Mouse (Mus musculus): ENCODE data around the gene Pkd1l3.
A peak's percentile ranks its signal among the peaks of the same experiment; 100 is the strongest.

Gene Pkd1l3

GRCm38 (mm10) chr8:109628638-109629037 lies 14.3 kb downstream of the Pkd1l3 start:
- DNase-seq (ENCODE audit: extremely low spot score, low read depth, low spot score) = no peak

- no peak for DNase-seq (ENCODE audit: extremely low spot score, low read depth, low spot score)
Observed at GRCm38 (mm10) chr8:109632498-109632897, 18.2 kb downstream of the Pkd1l3 start.

GRCm38 (mm10) chr8:109635146-109635545 lies 20.8 kb downstream of the Pkd1l3 start:
- DNase-seq (ENCODE audit: extremely low spot score, low read depth, low spot score) = no peak

GRCm38 (mm10) chr8:109638851-109639250 lies 24.5 kb downstream of the Pkd1l3 start:
- DNase-seq (ENCODE audit: extremely low spot score, low read depth, low spot score) = no peak

GRCm38 (mm10) chr8:109640410-109640809 lies 26.1 kb downstream of the Pkd1l3 start:
- DNase-seq (ENCODE audit: extremely low spot score, low read depth, low spot score) = no peak

- DNase-seq (ENCODE audit: extremely low spot score, low read depth, low spot score) = no peak
Observed at GRCm38 (mm10) chr8:109641236-109641635, 26.9 kb downstream of the Pkd1l3 start.

- no peak for DNase-seq (ENCODE audit: extremely low spot score, low read depth, low spot score)
Observed at GRCm38 (mm10) chr8:109647331-109647730, 33.0 kb downstream of the Pkd1l3 start.

GRCm38 (mm10) chr8:109648469-109648868 lies 34.2 kb downstream of the Pkd1l3 start:
- DNase-seq (ENCODE audit: extremely low spot score, low read depth, low spot score) = no peak

GRCm38 (mm10) chr8:109650801-109651200 lies 36.5 kb downstream of the Pkd1l3 start:
- DNase-seq (ENCODE audit: extremely low spot score, low read depth, low spot score) = no peak

- DNase-seq (ENCODE audit: extremely low spot score, low read depth, low spot score) = no peak
Observed at GRCm38 (mm10) chr8:109656860-109657259, 42.5 kb downstream of the Pkd1l3 start.

- DNase-seq (ENCODE audit: extremely low spot score, low read depth, low spot score) = no peak
Observed at GRCm38 (mm10) chr8:109662328-109662727, 48.0 kb downstream of the Pkd1l3 start.

GRCm38 (mm10) chr8:109666616-109667015 lies 52.3 kb downstream of the Pkd1l3 start:
- no peak for DNase-seq (ENCODE audit: extremely low spot score, low read depth, low spot score)

GRCm38 (mm10) chr8:109672656-109673055 lies 58.3 kb downstream of the Pkd1l3 start:
- DNase-seq (ENCODE audit: extremely low spot score, low read depth, low spot score) = no peak

GRCm38 (mm10) chr8:109673596-109673995 lies 59.3 kb downstream of the Pkd1l3 start:
- DNase-seq (ENCODE audit: extremely low spot score, low read depth, low spot score) = no peak

- DNase-seq (ENCODE audit: extremely low spot score, low read depth, low spot score) = no peak
Observed at GRCm38 (mm10) chr8:109675896-109676643, 61.8 kb downstream of the Pkd1l3 start.

GRCm38 (mm10) chr8:109681535-109681934 lies 67.2 kb downstream of the Pkd1l3 start:
- no peak for DNase-seq (ENCODE audit: extremely low spot score, low read depth, low spot score)

GRCm38 (mm10) chr8:109682120-109682519 lies 67.8 kb downstream of the Pkd1l3 start:
- DNase-seq (ENCODE audit: extremely low spot score, low read depth, low spot score) = no peak

- DNase-seq (ENCODE audit: extremely low spot score, low read depth, low spot score) = no peak
Observed at GRCm38 (mm10) chr8:109687248-109687647, 72.9 kb downstream of the Pkd1l3 start.

GRCm38 (mm10) chr8:109691769-109692168 lies 77.5 kb downstream of the Pkd1l3 start:
- DNase-seq (ENCODE audit: extremely low spot score, low read depth, low spot score) = no peak

GRCm38 (mm10) chr8:109692443-109693145 lies 78.3 kb downstream of the Pkd1l3 start:
- no peak for DNase-seq (ENCODE audit: extremely low spot score, low read depth, low spot score)

- DNase-seq (ENCODE audit: extremely low spot score, low read depth, low spot score) = peak; percentile 99
Observed at GRCm38 (mm10) chr8:109693146-109693900, 79.0 kb downstream of the Pkd1l3 start, which contains the start of gene Ist1. Gene Ist1, minus strand, starts transcription at chr8:109693260.

- no peak for DNase-seq (ENCODE audit: extremely low spot score, low read depth, low spot score)
Observed at GRCm38 (mm10) chr8:109694154-109694553, 79.8 kb downstream of the Pkd1l3 start.
